25 mouse cellular contexts compared by ENCODE assay signal in the genomic region with DNA sequence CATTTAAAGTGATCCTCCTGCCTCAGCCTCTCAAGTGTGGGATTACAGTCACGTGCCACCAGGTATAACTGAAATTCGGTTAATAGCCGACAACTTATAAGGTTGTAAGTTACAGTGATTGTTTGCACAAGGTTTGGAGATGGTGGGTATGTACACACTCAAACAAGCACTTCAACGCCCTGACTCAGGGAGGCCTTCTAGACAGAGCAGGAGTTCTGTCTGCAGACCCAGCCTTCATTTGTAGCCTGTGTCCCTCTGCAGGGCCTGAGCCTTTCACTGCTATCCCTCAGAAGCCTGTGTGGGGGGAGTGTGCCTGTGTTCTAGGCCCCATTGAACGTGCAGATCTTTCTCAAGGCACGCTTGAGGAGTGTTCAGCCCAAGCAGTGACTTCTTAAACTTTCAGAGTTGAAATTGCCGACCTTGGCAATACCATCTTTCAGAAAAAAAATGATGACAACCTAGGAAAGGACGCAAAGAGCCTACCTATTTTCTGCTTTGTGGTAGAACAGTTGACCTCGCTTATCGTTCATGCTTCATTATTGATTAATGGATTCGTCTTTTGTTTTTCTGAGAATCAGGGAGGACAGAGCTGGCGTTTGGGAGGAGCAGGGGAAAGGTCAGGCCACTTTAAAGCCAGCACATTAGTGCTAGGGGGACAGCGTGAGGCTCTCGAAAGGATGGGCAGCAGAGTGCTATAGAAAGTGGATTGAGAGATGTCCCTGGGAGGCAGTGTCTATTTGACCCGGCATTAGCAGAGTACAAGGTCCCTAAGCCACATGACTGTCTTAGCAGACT. TPM values are rescaled to one million over a fixed set of nuclear protein-coding genes. Genes with fewer than 3 reads are reported as not detected.
DNase-seq lines count a peak whose midpoint lies in the region; ATAC-seq and TF ChIP-seq lines count a peak whose summit lies in the region.
"Had no signal": no experiment of that assay in that cellular context is flagged by ENCODE, and none has a peak within 500 bp of the region (broad histone marks: within the 10 kb centered on the region; RNA-seq: fewer than 3 reads in every experiment).

No protein-coding gene starts in this region.

- no peak overlapping the region for H3K9ac ChIP-seq in forebrain, embryonic 11.5 days (ENCODE audit: low read length)
- H3K9ac ChIP-seq in forebrain, embryonic 16.5 days (replicated peaks; ENCODE audit: low read depth, low read length): no peak overlapping the region
- no peak overlapping the region; the same call in 1 of the 2 replicates for H3K9ac ChIP-seq in lung, embryonic 14.5 days
- H3K9ac ChIP-seq: hindbrain, embryonic 12.5 days had no signal

- peaks cover 2% of the 10 kb centered on the region; the same call in 1 of the 2 replicates for H3K4me1 ChIP-seq in forebrain, embryonic 11.5 days (replicated peaks; ENCODE audit: control insufficient read depth, insufficient read depth, low read length)
- peaks cover 10% of the 10 kb centered on the region for H3K4me1 ChIP-seq in forebrain, embryonic 16.5 days (replicated peaks; ENCODE audit: control insufficient read depth, insufficient read depth, low read length)
- peaks cover 29% of the 10 kb centered on the region; the same call in 1 of the 2 replicates for H3K4me1 ChIP-seq in lung, embryonic 14.5 days (ENCODE audit: insufficient read depth)

- TF ChIP-seq CTCF in lung, embryonic 14.5 days (IDR thresholded peaks at IDR 0.05; ENCODE audit: low read depth): no peak

- no peak overlapping the region for H3K4me3 ChIP-seq in forebrain, embryonic 11.5 days (ENCODE audit: low read depth, low read length)
- H3K4me3 ChIP-seq in forebrain, embryonic 16.5 days (replicated peaks; ENCODE audit: low read length): no peak overlapping the region
- H3K4me3 ChIP-seq in lung, embryonic 14.5 days (ENCODE audit: low read depth, low read length): no peak overlapping the region
- H3K4me3 ChIP-seq: embryonic facial prominence, embryonic 10.5 days; heart, embryonic 10.5 days; hindbrain, embryonic 12.5 days had no signal

- no peaks in the 10 kb centered on the region for H3K36me3 ChIP-seq in forebrain, embryonic 11.5 days (ENCODE audit: control insufficient read depth, insufficient read depth, low read length)
- H3K36me3 ChIP-seq in forebrain, embryonic 16.5 days (ENCODE audit: control insufficient read depth, insufficient read depth): no peaks in the 10 kb centered on the region
- no peaks in the 10 kb centered on the region for H3K36me3 ChIP-seq in lung, embryonic 14.5 days (ENCODE audit: insufficient read depth)
- H3K36me3 ChIP-seq: embryonic facial prominence, embryonic 10.5 days; G1E; heart, embryonic 10.5 days; hindbrain, embryonic 12.5 days had no signal

- H3K4me2 ChIP-seq in forebrain, embryonic 11.5 days (ENCODE audit: low read depth, low read length, severe bottlenecking): no peak overlapping the region
- H3K4me2 ChIP-seq in forebrain, embryonic 16.5 days (ENCODE audit: low read length): no peak overlapping the region
- H3K4me2 ChIP-seq in lung, embryonic 14.5 days: no peak overlapping the region
- H3K4me2 ChIP-seq: hindbrain, embryonic 12.5 days had no signal

- WGBS in forebrain, embryonic 11.5 days: 74% methylated on average over 15 of the region's 15 CpGs
- 76% methylated on average over 15 of the region's 15 CpGs for WGBS in forebrain, embryonic 16.5 days
- 40% methylated on average over 15 of the region's 15 CpGs for WGBS in lung, embryonic 14.5 days

- no peak for ATAC-seq in forebrain, embryonic 11.5 days (replicated peaks; ENCODE audit: low FRiP score)
- no peak for ATAC-seq in forebrain, embryonic 16.5 days
- no peak for ATAC-seq in lung, embryonic 14.5 days (ENCODE audit: insufficient read depth)
- ATAC-seq: CD4-positive, CD25-positive, alpha-beta regulatory T cell, adult 4 months; hindbrain, embryonic 16.5 days; inflammation-experienced regulatory T-cells, adult 6 months had no signal

- peak; percentile 67 to 89 for DNase-seq in adrenal gland, adult (ENCODE audit: inconsistent age in 2 of 2, low spot score in 1 of 2)
- DNase-seq in adrenal gland, adult 8-10 months: no peak
- DNase-seq in forebrain, embryonic 11.5 days (ENCODE audit: low spot score): peak; percentile 36
- DNase-seq in lung, embryonic 14.5 days: peak; percentile 17
- DNase-seq in lung, postnatal 14 days: no peak
- DNase-seq in yolk sac, embryonic 10.5 days (ENCODE audit: low spot score): peak; percentile 88
- DNase-seq: B cell, adult 2 months; cerebellum, adult 11-12 months; cerebellum, adult 9-10 months; cerebellum, postnatal 25 days; gastrocnemius, postnatal 10 days; heart, adult 18-20 months; heart, postnatal 10 days; heart, postnatal 4 days had no signal

- H3K27me3 ChIP-seq in forebrain, embryonic 11.5 days (ENCODE audit: control insufficient read depth, insufficient read depth, low read length): peaks cover 10% of the 10 kb centered on the region
- peaks cover 3% of the 10 kb centered on the region; the same call in 1 of the 2 replicates for H3K27me3 ChIP-seq in forebrain, embryonic 16.5 days (replicated peaks; ENCODE audit: control insufficient read depth, insufficient read depth, low read length)
- H3K27me3 ChIP-seq in lung, embryonic 14.5 days (ENCODE audit: insufficient read depth, low read length): 0 out of 2 replicates have a peak, but pooled peaks cover 4% of the 10 kb centered on the region

- no peak overlapping the region for H3K27ac ChIP-seq in forebrain, embryonic 11.5 days (ENCODE audit: low read depth, low read length)
- no peak overlapping the region for H3K27ac ChIP-seq in forebrain, embryonic 16.5 days (ENCODE audit: low read length)
- peak overlapping the region; percentile 24; the same call in 1 of the 2 replicates for H3K27ac ChIP-seq in lung, embryonic 14.5 days (ENCODE audit: low read depth)
- H3K27ac ChIP-seq: embryonic facial prominence, embryonic 10.5 days; heart, embryonic 10.5 days; hindbrain, embryonic 12.5 days had no signal

- no peaks in the 10 kb centered on the region for H3K9me3 ChIP-seq in forebrain, embryonic 11.5 days (ENCODE audit: control insufficient read depth, low read length)
- H3K9me3 ChIP-seq in forebrain, embryonic 16.5 days (ENCODE audit: control insufficient read depth, low read length): no peaks in the 10 kb centered on the region
- H3K9me3 ChIP-seq in lung, embryonic 14.5 days (ENCODE audit: low read depth, low read length): no peaks in the 10 kb centered on the region
- H3K9me3 ChIP-seq: embryonic facial prominence, embryonic 10.5 days; heart, embryonic 10.5 days; hindbrain, embryonic 12.5 days had no signal

RNA-seq across cellular contexts. Expression of gene Smad9, which starts 5.1 kb away (rescaled TPM):
- total RNA-seq in adrenal gland, adult 8-10 months (2022): 10 to 100 TPM; 26.9 to 55.8 (median 28.7) TPM
- 0.32 and 0.33 TPM in 2 replicates for polyA plus RNA-seq in forebrain, embryonic 11.5 days (2014; fragmentation: Nextera tagmentation; extraction: Ambion mirVana)
- polyA plus RNA-seq in forebrain, embryonic 16.5 days (2015; fragmentation: Nextera tagmentation; extraction: Ambion mirVana): 0.13 and 0.19 TPM in 2 replicates
- 2.4 and 2.9 TPM in 2 replicates for polyA plus RNA-seq in lung, embryonic 14.5 days (2014; fragmentation: Nextera tagmentation; extraction: Ambion mirVana)
- polyA plus RNA-seq: CD4-positive, CD25-positive, alpha-beta regulatory T cell, adult 4 months; G1E; inflammation-experienced regulatory T-cells, adult 6 months had no signal

RNA-seq across cellular contexts. Expression of gene Alg5, which starts 25.2 kb away (rescaled TPM):
- total RNA-seq in adrenal gland, adult 8-10 months (2022): 10 to 100 TPM; 40.0 to 49.7 (median 41.0) TPM
- polyA plus RNA-seq in forebrain, embryonic 11.5 days (2014; fragmentation: Nextera tagmentation; extraction: Ambion mirVana): 37.7 and 39.4 TPM in 2 replicates
- 52.7 and 54.7 TPM in 2 replicates for polyA plus RNA-seq in forebrain, embryonic 16.5 days (2015; fragmentation: Nextera tagmentation; extraction: Ambion mirVana)
- polyA plus RNA-seq in lung, embryonic 14.5 days (2014; fragmentation: Nextera tagmentation; extraction: Ambion mirVana): 50.7 and 57.1 TPM in 2 replicates

RNA-seq across cellular contexts. Expression of gene Exosc8, which starts 25.3 kb away (rescaled TPM):
- total RNA-seq in adrenal gland, adult 8-10 months (2022): 10 to 100 TPM; 28.5 to 47.2 (median 40.2) TPM
- 166 and 176 TPM in 2 replicates for polyA plus RNA-seq in forebrain, embryonic 11.5 days (2014; fragmentation: Nextera tagmentation; extraction: Ambion mirVana)
- polyA plus RNA-seq in forebrain, embryonic 16.5 days (2015; fragmentation: Nextera tagmentation; extraction: Ambion mirVana): 83.0 and 94.4 TPM in 2 replicates
- 149 and 154 TPM in 2 replicates for polyA plus RNA-seq in lung, embryonic 14.5 days (2014; fragmentation: Nextera tagmentation; extraction: Ambion mirVana)

RNA-seq across cellular contexts. Expression of gene Gm21958, which starts 46.4 kb away (rescaled TPM):
- total RNA-seq in adrenal gland, adult 8-10 months (2022): not detected
- polyA plus RNA-seq in forebrain, embryonic 11.5 days (2014; fragmentation: Nextera tagmentation; extraction: Ambion mirVana): 1.0 and 1.8 TPM in 2 replicates
- not detected in 2 replicates for polyA plus RNA-seq in forebrain, embryonic 16.5 days (2015; fragmentation: Nextera tagmentation; extraction: Ambion mirVana)
- polyA plus RNA-seq in lung, embryonic 14.5 days (2014; fragmentation: Nextera tagmentation; extraction: Ambion mirVana): 1.7 TPM in 1 of 2 replicates, not detected in the other
- total RNA-seq: G1E; gastrocnemius, postnatal 10 days; gastrocnemius, postnatal 4 days; heart, adult 18-20 months; heart, postnatal 10 days; heart, postnatal 4 days had no signal
- polyA plus RNA-seq: cortical plate, adult 2 months; embryonic facial prominence, embryonic 10.5 days; forebrain, embryonic 14.5 days; G1E; heart, embryonic 10.5 days had no signal

RNA-seq across cellular contexts. Expression of gene Rfxap, which starts 47.1 kb away (rescaled TPM):
- 10 to 100 TPM; 25.4 to 38.6 (median 31.6) TPM for total RNA-seq in adrenal gland, adult 8-10 months (2022)
- 57.6 and 65.6 TPM in 2 replicates for polyA plus RNA-seq in forebrain, embryonic 11.5 days (2014; fragmentation: Nextera tagmentation; extraction: Ambion mirVana)
- 34.9 and 37.6 TPM in 2 replicates for polyA plus RNA-seq in forebrain, embryonic 16.5 days (2015; fragmentation: Nextera tagmentation; extraction: Ambion mirVana)
- polyA plus RNA-seq in lung, embryonic 14.5 days (2014; fragmentation: Nextera tagmentation; extraction: Ambion mirVana): 34.4 and 35.6 TPM in 2 replicates

Comparison
In these comparisons a context has a peak if more than half of its experiments do, and no peak if none do; other contexts are left out.
1. DNase-seq: peak in adrenal gland, adult (2 of 2), forebrain, embryonic 11.5 days (single experiment), lung, embryonic 14.5 days (single experiment) and yolk sac, embryonic 10.5 days (single experiment); none in adrenal gland, adult 8-10 months (single experiment) and lung, postnatal 14 days (single experiment).